Mouse (Mus musculus) heart, postnatal 0 days (tissue): ENCODE data around the gene Pgm5.

Experiments
- CTCF ChIP-seq: IDR thresholded peaks from 2 replicates; pipeline ENCODE4 v1.5.1; 2016; ENCODE audit warnings: antibody characterized with exemption, control low read depth, low read depth
- EP300 ChIP-seq: IDR thresholded peaks from 2 replicates; pipeline ENCODE4 v1.6.1; 2016; ENCODE audit warnings: antibody characterized with exemption, low read depth

DNA sequence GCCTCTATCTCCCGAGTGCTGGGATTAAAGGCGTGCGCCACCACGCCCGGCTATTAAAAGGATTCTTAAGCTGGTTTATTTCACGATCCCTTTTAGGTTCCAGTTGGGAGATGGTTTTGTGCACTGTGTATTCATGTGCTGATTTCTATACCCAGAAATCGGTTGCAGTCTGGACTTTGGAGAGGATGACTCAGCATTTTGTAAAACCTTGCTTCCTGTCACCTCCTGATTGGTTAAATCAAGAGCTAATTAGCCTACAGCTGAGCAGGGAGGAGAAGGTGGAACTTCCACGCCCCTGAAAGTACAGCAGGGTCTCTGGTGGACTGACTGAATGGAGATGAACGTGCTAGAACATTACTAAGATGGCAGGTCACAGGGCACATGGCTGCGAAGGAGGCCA, 175.2 kb downstream of the Pgm5 start:
- TF ChIP-seq CTCF, result no peak
- no peak for TF ChIP-seq EP300
